Mouse (Mus musculus): ENCODE measurements around the gene Naglu. TPM values are rescaled to one million over a fixed set of nuclear protein-coding genes. Genes with fewer than 3 reads are reported as not detected.

Naglu gene
- polyA plus RNA-seq, 1 experiment from 2014 or later = 11.5 TPM

GRCm38 (mm10) chr11:101095314-101096024 is 25.7 kb downstream of the Naglu start, which contains the start of gene Psmc3ip:
Gene Psmc3ip (minus strand): TSS chr11:101095436.
- Histone ChIP-seq H3K4me2 (ENCODE audit: low read depth, low read length) (peak within 1 kb of the TSS; percentile 96), H3K4me1 (ENCODE audit: control insufficient read depth, insufficient read depth, low read length) (peaks cover 7% of the 10 kb centered on the region), H3K9ac (ENCODE audit: low read length) (peak within 1 kb of the TSS; percentile 92), H3K27me3 (ENCODE audit: control insufficient read depth, insufficient read depth, low read length) (no peaks in the 10 kb centered on the region), H3K9me3 (replicated peaks; ENCODE audit: control insufficient read depth, low read length) (no peaks in the 10 kb centered on the region), H3K4me3 (ENCODE audit: low read length) (peak within 1 kb of the TSS; percentile 88), H3K27ac (ENCODE audit: low read length) (peak within 1 kb of the TSS; percentile 99), H3K36me3 (ENCODE audit: control insufficient read depth, insufficient read depth) (peaks cover 53% of the 10 kb centered on the region)
- ATAC-seq (replicated peaks; ENCODE audit: extremely low read depth, insufficient read depth, low FRiP score) = peak; percentile 96
- under 1% methylated on average over 43 of the region's 43 CpGs for WGBS

DNA sequence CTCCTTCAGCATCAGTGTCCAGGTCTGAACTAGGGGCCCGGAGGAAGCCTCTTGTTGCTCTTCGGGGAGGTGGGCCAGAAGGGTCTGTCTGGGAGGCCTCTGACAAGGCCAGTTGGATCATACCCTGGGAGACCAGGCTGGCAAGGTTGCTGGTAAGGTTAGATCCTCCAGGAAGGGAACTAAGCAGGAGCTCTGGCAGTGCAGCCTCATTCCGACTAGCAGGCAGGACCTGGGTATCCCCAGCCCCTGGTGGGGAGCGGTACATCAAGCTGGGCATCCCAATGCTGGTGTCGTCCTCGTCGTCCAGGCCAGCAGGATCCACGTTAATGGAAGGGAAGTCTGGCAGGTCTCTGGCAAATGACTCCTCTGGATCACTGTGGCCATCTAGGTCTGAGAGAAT is 28.4 kb downstream of the Naglu start:
- WGBS = 92% methylated on average over 8 of the region's 8 CpGs
- no peak overlapping the region for H3K4me3 ChIP-seq (ENCODE audit: low read length)
- no peak for ATAC-seq (replicated peaks; ENCODE audit: extremely low read depth, insufficient read depth, low FRiP score)
- no peaks in the 10 kb centered on the region for H3K9me3 ChIP-seq (replicated peaks; ENCODE audit: control insufficient read depth, low read length)
- peaks cover 7% of the 10 kb centered on the region for H3K4me1 ChIP-seq (ENCODE audit: control insufficient read depth, insufficient read depth, low read length)
- H3K9ac ChIP-seq (ENCODE audit: low read length) = no peak overlapping the region
- peaks cover 34% of the 10 kb centered on the region for H3K36me3 ChIP-seq (ENCODE audit: control insufficient read depth, insufficient read depth)
- H3K27ac ChIP-seq (ENCODE audit: low read length) = no peak overlapping the region
- H3K4me2 ChIP-seq (ENCODE audit: low read depth, low read length) = no peak overlapping the region
- H3K27me3 ChIP-seq (ENCODE audit: control insufficient read depth, insufficient read depth, low read length) = no peaks in the 10 kb centered on the region

DNA sequence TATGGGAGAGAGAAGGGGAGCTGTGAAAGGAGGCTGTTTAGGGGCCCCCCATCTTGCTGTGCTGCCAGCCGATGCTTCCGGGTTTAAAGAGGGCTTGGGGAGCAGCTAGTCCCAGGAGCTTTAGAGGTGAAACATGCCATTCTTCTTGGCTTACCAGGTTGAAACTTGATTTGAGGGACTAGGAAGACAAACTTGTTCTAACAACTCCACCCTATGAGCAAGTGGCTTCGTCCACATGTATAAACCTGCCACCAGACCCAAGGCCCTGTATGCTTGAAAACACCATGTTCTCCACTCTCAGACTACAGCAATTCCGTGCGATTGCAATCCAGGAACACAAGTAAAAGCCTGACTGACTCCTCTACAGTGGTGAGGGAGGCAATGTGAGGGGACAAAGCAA is 33.2 kb downstream of the Naglu start:
- 83% methylated on average over 5 of the region's 5 CpGs for WGBS
- no peak for ATAC-seq (replicated peaks; ENCODE audit: extremely low read depth, insufficient read depth, low FRiP score)
- peak overlapping the region; percentile 37; the same call in 1 of the 2 replicates for H3K27ac ChIP-seq (ENCODE audit: low read length)

DNA sequence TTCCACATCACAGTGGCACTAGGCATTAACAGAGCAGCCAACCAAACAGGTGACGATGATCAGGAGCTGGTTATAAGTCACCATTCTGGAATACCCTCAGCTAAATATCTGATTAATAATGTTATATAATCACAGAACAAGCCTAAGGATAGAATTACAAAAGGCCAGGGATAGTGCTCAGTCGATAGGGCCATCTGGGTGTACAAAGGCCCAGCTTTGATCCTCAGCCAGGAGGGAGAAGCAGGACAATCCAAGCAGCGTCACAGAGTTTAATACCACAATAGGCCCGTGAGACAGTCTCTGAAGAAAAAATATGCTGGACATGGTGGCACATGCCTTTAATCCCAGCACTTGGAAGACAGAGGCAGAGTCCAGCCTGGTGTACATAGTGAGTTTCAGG is 39.5 kb downstream of the Naglu start:
- Histone ChIP-seq H3K27ac (ENCODE audit: low read length) (no peak overlapping the region), H3K36me3 (ENCODE audit: control insufficient read depth, insufficient read depth) (no peaks in the 10 kb centered on the region), H3K27me3 (ENCODE audit: control insufficient read depth, insufficient read depth, low read length) (no peaks in the 10 kb centered on the region), H3K4me2 (ENCODE audit: low read depth, low read length) (no peak overlapping the region), H3K4me3 (ENCODE audit: low read length) (no peak overlapping the region), H3K4me1 (ENCODE audit: control insufficient read depth, insufficient read depth, low read length) (no peaks in the 10 kb centered on the region; the same call in 1 of the 2 replicates), H3K9me3 (replicated peaks; ENCODE audit: control insufficient read depth, low read length) (no peaks in the 10 kb centered on the region), H3K9ac (ENCODE audit: low read length) (no peak overlapping the region)
- WGBS = 80% methylated on average over 4 of the region's 4 CpGs
- no peak for ATAC-seq (replicated peaks; ENCODE audit: extremely low read depth, insufficient read depth, low FRiP score)

More for the DNA sequence above, 33.2 kb downstream of the Naglu start:
- Histone ChIP-seq H3K9ac (ENCODE audit: low read length) (no peak overlapping the region), H3K4me1 (ENCODE audit: control insufficient read depth, insufficient read depth, low read length) (no peaks in the 10 kb centered on the region), H3K4me2 (ENCODE audit: low read depth, low read length) (no peak overlapping the region), H3K4me3 (ENCODE audit: low read length) (no peak overlapping the region), H3K36me3 (ENCODE audit: control insufficient read depth, insufficient read depth) (peaks cover 34% of the 10 kb centered on the region), H3K27me3 (ENCODE audit: control insufficient read depth, insufficient read depth, low read length) (no peaks in the 10 kb centered on the region), H3K9me3 (replicated peaks; ENCODE audit: control insufficient read depth, low read length) (no peaks in the 10 kb centered on the region)

DNA sequence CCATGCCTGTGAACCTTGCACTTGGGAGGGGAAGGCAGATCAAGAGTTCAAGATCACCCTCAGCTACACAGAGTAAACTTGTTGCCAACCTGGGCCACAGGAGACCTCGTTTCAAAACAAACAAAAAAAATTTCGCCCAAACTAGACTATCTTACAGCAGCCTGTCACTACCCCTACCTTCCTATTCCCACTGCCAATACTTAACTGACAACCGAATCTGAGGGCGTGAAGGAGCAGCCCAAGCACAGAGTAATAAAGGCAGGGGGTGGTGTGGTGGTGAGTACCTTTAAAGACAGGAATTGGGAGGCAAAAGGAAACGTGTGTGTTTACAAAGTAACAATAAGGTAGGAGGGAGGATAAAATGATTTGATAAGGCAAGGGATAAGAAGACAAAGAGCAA is 40.9 kb downstream of the Naglu start:
- no peak for ATAC-seq (replicated peaks; ENCODE audit: extremely low read depth, insufficient read depth, low FRiP score)
- Histone ChIP-seq H3K9ac (ENCODE audit: low read length) (no peak overlapping the region), H3K9me3 (replicated peaks; ENCODE audit: control insufficient read depth, low read length) (no peaks in the 10 kb centered on the region), H3K4me1 (ENCODE audit: control insufficient read depth, insufficient read depth, low read length) (peaks cover 3% of the 10 kb centered on the region; the same call in 1 of the 2 replicates), H3K4me3 (ENCODE audit: low read length) (no peak overlapping the region), H3K36me3 (ENCODE audit: control insufficient read depth, insufficient read depth) (no peaks in the 10 kb centered on the region), H3K4me2 (ENCODE audit: low read depth, low read length) (no peak overlapping the region), H3K27ac (ENCODE audit: low read length) (no peak overlapping the region), H3K27me3 (ENCODE audit: control insufficient read depth, insufficient read depth, low read length) (no peaks in the 10 kb centered on the region)
- 50% methylated on average over 5 of the region's 5 CpGs for WGBS

DNA sequence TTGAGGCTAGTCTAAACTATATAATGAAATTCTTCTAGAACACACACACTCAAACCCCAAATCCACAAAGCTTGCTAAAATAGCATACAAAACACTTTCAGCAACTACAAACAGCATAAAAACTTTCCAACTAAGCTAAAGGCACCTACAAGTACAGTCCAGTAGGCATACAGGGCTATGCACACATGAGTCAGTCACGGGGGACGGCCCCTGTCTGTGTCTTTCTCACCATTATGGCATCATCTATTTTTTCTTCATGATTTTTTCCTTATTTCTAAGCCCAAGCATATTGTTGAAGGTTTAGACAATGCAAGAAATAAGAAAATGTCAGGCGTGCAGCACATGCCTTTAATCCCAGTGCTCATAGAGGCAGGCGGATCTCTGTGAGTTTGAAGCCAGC is 41.4 kb downstream of the Naglu start:
- Histone ChIP-seq H3K27me3 (ENCODE audit: control insufficient read depth, insufficient read depth, low read length) (no peaks in the 10 kb centered on the region), H3K9ac (ENCODE audit: low read length) (no peak overlapping the region), H3K4me3 (ENCODE audit: low read length) (no peak overlapping the region), H3K36me3 (ENCODE audit: control insufficient read depth, insufficient read depth) (no peaks in the 10 kb centered on the region), H3K27ac (ENCODE audit: low read length) (no peak overlapping the region), H3K9me3 (replicated peaks; ENCODE audit: control insufficient read depth, low read length) (no peaks in the 10 kb centered on the region), H3K4me2 (ENCODE audit: low read depth, low read length) (no peak overlapping the region), H3K4me1 (ENCODE audit: control insufficient read depth, insufficient read depth, low read length) (peaks cover 4% of the 10 kb centered on the region; the same call in 1 of the 2 replicates)
- ATAC-seq (replicated peaks; ENCODE audit: extremely low read depth, insufficient read depth, low FRiP score) = no peak
- 88% methylated on average over 4 of the region's 4 CpGs for WGBS

DNA sequence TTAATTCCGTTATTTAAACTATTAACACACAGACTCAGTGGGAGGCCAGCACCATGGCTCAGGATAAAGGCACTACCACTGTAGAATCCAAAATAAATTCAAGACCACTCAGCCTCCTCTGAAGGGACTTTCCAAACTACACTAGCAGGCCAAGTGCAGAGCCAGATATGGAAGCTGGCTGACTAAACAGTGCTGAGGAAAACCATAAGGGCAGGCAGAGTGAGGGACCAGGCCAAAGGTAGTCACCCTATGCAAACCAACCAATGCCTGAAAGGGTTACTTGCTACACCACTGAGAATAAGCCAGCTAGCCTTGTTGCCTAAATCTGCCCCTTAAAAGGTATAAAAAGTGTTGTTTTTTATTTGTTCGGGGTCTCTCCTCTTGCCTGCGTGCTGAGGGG is 42.4 kb downstream of the Naglu start:
- peaks cover 4% of the 10 kb centered on the region; the same call in 1 of the 2 replicates for H3K4me1 ChIP-seq (ENCODE audit: control insufficient read depth, insufficient read depth, low read length)
- no peak overlapping the region for H3K9ac ChIP-seq (ENCODE audit: low read length)
- WGBS = 89% methylated on average over 3 of the region's 3 CpGs
- H3K4me3 ChIP-seq (ENCODE audit: low read length) = no peak overlapping the region
- H3K36me3 ChIP-seq (ENCODE audit: control insufficient read depth, insufficient read depth) = no peaks in the 10 kb centered on the region
- H3K4me2 ChIP-seq (ENCODE audit: low read depth, low read length) = no peak overlapping the region
- no peaks in the 10 kb centered on the region for H3K9me3 ChIP-seq (replicated peaks; ENCODE audit: control insufficient read depth, low read length)
- ATAC-seq (replicated peaks; ENCODE audit: extremely low read depth, insufficient read depth, low FRiP score) = no peak
- H3K27me3 ChIP-seq (ENCODE audit: control insufficient read depth, insufficient read depth, low read length) = no peaks in the 10 kb centered on the region
- H3K27ac ChIP-seq (ENCODE audit: low read length) = no peak overlapping the region

DNA sequence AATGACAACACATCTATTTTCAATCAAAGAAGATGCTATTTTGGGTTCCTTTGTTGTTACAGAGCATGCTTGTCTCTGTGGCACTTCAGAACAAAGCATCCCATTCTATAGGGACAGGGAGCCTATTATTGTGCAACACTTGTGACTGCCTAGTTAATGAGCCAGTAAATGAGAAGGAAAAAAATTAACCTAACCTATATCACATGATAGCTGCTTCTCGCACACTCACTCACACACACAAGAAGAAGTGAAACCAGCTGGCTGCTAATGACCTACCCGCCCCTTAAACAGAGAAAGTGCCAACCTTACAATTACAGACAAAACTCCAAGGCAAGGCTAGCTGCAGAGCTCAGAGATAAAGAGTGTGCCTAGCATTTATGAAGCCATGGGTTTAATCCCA is 45.8 kb downstream of the Naglu start:
- 81% methylated on average over 2 of the region's 2 CpGs for WGBS
- Histone ChIP-seq H3K4me3 (ENCODE audit: low read length) (no peak overlapping the region), H3K36me3 (ENCODE audit: control insufficient read depth, insufficient read depth) (no peaks in the 10 kb centered on the region), H3K4me2 (ENCODE audit: low read depth, low read length) (no peak overlapping the region), H3K4me1 (ENCODE audit: control insufficient read depth, insufficient read depth, low read length) (peaks cover 17% of the 10 kb centered on the region), H3K9ac (ENCODE audit: low read length) (0 out of 2 replicates have a peak overlapping the region, but pooled peaks have one; percentile 5), H3K9me3 (replicated peaks; ENCODE audit: control insufficient read depth, low read length) (no peaks in the 10 kb centered on the region), H3K27ac (ENCODE audit: low read length) (no peak overlapping the region), H3K27me3 (ENCODE audit: control insufficient read depth, insufficient read depth, low read length) (no peaks in the 10 kb centered on the region)
- no peak for ATAC-seq (replicated peaks; ENCODE audit: extremely low read depth, insufficient read depth, low FRiP score)

- peak overlapping the region; percentile 76 for H3K4me2 ChIP-seq (ENCODE audit: low read depth, low read length)
- peak overlapping the region; percentile 96 for H3K9ac ChIP-seq (ENCODE audit: low read length)
- no peak for ATAC-seq (replicated peaks; ENCODE audit: extremely low read depth, insufficient read depth, low FRiP score)
- H3K4me3 ChIP-seq (ENCODE audit: low read length) = peak overlapping the region; percentile 99
- H3K36me3 ChIP-seq (ENCODE audit: control insufficient read depth, insufficient read depth) = peaks cover 8% of the 10 kb centered on the region; the same call in 1 of the 2 replicates
- peak overlapping the region; percentile 21; the same call in 1 of the 2 replicates for H3K27ac ChIP-seq (ENCODE audit: low read length)
- H3K27me3 ChIP-seq (ENCODE audit: control insufficient read depth, insufficient read depth, low read length) = no peaks in the 10 kb centered on the region
- WGBS = 18% methylated on average over 4 of the region's 4 CpGs
- H3K9me3 ChIP-seq (replicated peaks; ENCODE audit: control insufficient read depth, low read length) = no peaks in the 10 kb centered on the region
- peaks cover 28% of the 10 kb centered on the region for H3K4me1 ChIP-seq (ENCODE audit: control insufficient read depth, insufficient read depth, low read length)
Measured at GRCm38 (mm10) chr11:101118105-101118504, 48.3 kb downstream of the Naglu start.
